Mouse (Mus musculus): ENCODE results near the gene Sh3rf3.

Gene Sh3rf3

GRCm38 (mm10) chr10:58921643-58922188, 108.6 kb downstream of the Sh3rf3 start:
- no peak for DNase-seq (ENCODE audit: low spot score)

GRCm38 (mm10) chr10:58922216-58922829, 109.2 kb downstream of the Sh3rf3 start:
- no peak for DNase-seq (ENCODE audit: low spot score)

- no peak for DNase-seq (ENCODE audit: low spot score)
These were observed 109.8 kb downstream of the Sh3rf3 start for GRCm38 (mm10) chr10:58922993-58923392.

- no peak for DNase-seq (ENCODE audit: low spot score)
These were observed 113.4 kb downstream of the Sh3rf3 start for GRCm38 (mm10) chr10:58926578-58926977.

GRCm38 (mm10) chr10:58928952-58929442, 115.8 kb downstream of the Sh3rf3 start:
- no peak for DNase-seq (ENCODE audit: low spot score)

- DNase-seq (ENCODE audit: low spot score) = no peak
These were observed 119.1 kb downstream of the Sh3rf3 start for GRCm38 (mm10) chr10:58932151-58932773.

GRCm38 (mm10) chr10:58935606-58936005, 122.4 kb downstream of the Sh3rf3 start:
- DNase-seq (ENCODE audit: low spot score) = no peak

GRCm38 (mm10) chr10:58936441-58936860, 123.3 kb downstream of the Sh3rf3 start:
- no peak for DNase-seq (ENCODE audit: low spot score)

GRCm38 (mm10) chr10:58937521-58937920, 124.4 kb downstream of the Sh3rf3 start:
- DNase-seq (ENCODE audit: low spot score) = no peak

GRCm38 (mm10) chr10:58942819-58943218, 129.7 kb downstream of the Sh3rf3 start:
- DNase-seq (ENCODE audit: low spot score) = no peak

- no peak for DNase-seq (ENCODE audit: low spot score)
These were observed 130.7 kb downstream of the Sh3rf3 start for GRCm38 (mm10) chr10:58943661-58944400.

GRCm38 (mm10) chr10:58944930-58945329, 131.8 kb downstream of the Sh3rf3 start:
- DNase-seq (ENCODE audit: low spot score) = no peak

- no peak for DNase-seq (ENCODE audit: low spot score)
These were observed 136.8 kb downstream of the Sh3rf3 start for GRCm38 (mm10) chr10:58949770-58950638.

GRCm38 (mm10) chr10:58960193-58960592, 147.0 kb downstream of the Sh3rf3 start:
- DNase-seq (ENCODE audit: low spot score) = no peak

GRCm38 (mm10) chr10:58968236-58968635, 155.1 kb downstream of the Sh3rf3 start:
- DNase-seq (ENCODE audit: low spot score) = no peak

- DNase-seq (ENCODE audit: low spot score) = no peak
These were observed 156.2 kb downstream of the Sh3rf3 start for GRCm38 (mm10) chr10:58969351-58969750.

GRCm38 (mm10) chr10:58972115-58972514, 159.0 kb downstream of the Sh3rf3 start:
- no peak for DNase-seq (ENCODE audit: low spot score)

GRCm38 (mm10) chr10:58974138-58974537, 161.0 kb downstream of the Sh3rf3 start:
- DNase-seq (ENCODE audit: low spot score) = no peak

GRCm38 (mm10) chr10:58979320-58979959, 166.3 kb downstream of the Sh3rf3 start:
- DNase-seq (ENCODE audit: low spot score) = no peak

GRCm38 (mm10) chr10:58981674-58982329, 168.6 kb downstream of the Sh3rf3 start:
- no peak for DNase-seq (ENCODE audit: low spot score)
